18 mouse cellular contexts compared by ENCODE assay signal in genomic region chr11:7039722-7040121, GRCm38 (mm10). TPM values are rescaled to one million over a fixed set of nuclear protein-coding genes. Genes with fewer than 3 reads are reported as not detected.
A peak's percentile ranks its signal among the peaks of the same experiment; 100 is the strongest.
DNase-seq lines count a peak whose midpoint lies in the region; ATAC-seq and TF ChIP-seq lines count a peak whose summit lies in the region.
"Had no signal": no experiment of that assay in that cellular context is flagged by ENCODE, and none has a peak within 500 bp of the region (broad histone marks: within the 10 kb centered on the region; RNA-seq: fewer than 3 reads in every experiment).

No protein-coding gene starts in this region.

- no peak overlapping the region for H3K4me3 ChIP-seq in heart, embryonic 11.5 days (ENCODE audit: low read depth, low read length)
- no peak overlapping the region for H3K4me3 ChIP-seq in left cerebral cortex, adult 2 months
- H3K4me3 ChIP-seq: embryonic facial prominence, embryonic 13.5 days; forebrain, embryonic 13.5 days had no signal

- 20% methylated on average over 7 of the region's 7 CpGs for WGBS in heart, embryonic 11.5 days (ENCODE audit: insufficient replicate concordance)

- intact Hi-C loops in left cerebral cortex, postnatal 4 days (cut with DNase I), result no loop called here
- intact Hi-C loops in left cerebral cortex, adult 2 months (cut with DNase I), result no loop called here

- no peak overlapping the region for H3K9ac ChIP-seq in heart, embryonic 11.5 days (ENCODE audit: low read depth, low read length)
- H3K9ac ChIP-seq: embryonic facial prominence, embryonic 13.5 days; forebrain, embryonic 13.5 days; forebrain, postnatal 0 days had no signal

- DNase-seq in frontal cortex, postnatal 36 days (ENCODE audit: low spot score in 2 of 2), result no peak
- no peak for DNase-seq in heart, adult 18-20 months
- peak; percentile 11 for DNase-seq in left cerebral cortex, postnatal 4 days
- DNase-seq in left cerebral cortex, adult 2 months (ENCODE audit: extremely low spot score in 1 of 2, low spot score in 2 of 2), result no peak
- peak; percentile 44 for DNase-seq in right cerebral cortex, postnatal 14 days
- no peak for DNase-seq in right cerebral cortex, postnatal 36 days (ENCODE audit: low spot score in 2 of 2)
- DNase-seq: adrenal gland, postnatal 10 days; cerebellum, adult 11-12 months; cerebellum, adult 9-10 months; forebrain, postnatal 0 days; gastrocnemius, postnatal 36 days had no signal

- no peaks in the 10 kb centered on the region for H3K36me3 ChIP-seq in heart, embryonic 11.5 days (ENCODE audit: control insufficient read depth, insufficient read depth, low read length)
- H3K36me3 ChIP-seq: embryonic facial prominence, embryonic 13.5 days had no signal

- peak; percentile 82 for ATAC-seq in frontal cortex, adult (ENCODE audit: low TSS enrichment)
- ATAC-seq in heart, embryonic 11.5 days (replicated peaks; ENCODE audit: insufficient number of reproducible peaks, low FRiP score, low TSS enrichment), result no peak
- ATAC-seq: forebrain, embryonic 13.5 days; forebrain, postnatal 0 days; hindbrain, embryonic 16.5 days; inflammation-experienced regulatory T-cells, adult 6 months; intestine, postnatal 0 days had no signal

- H3K9me3 ChIP-seq in heart, embryonic 11.5 days (replicated peaks; ENCODE audit: control insufficient read depth, low read length), result no peaks in the 10 kb centered on the region
- H3K9me3 ChIP-seq: embryonic facial prominence, embryonic 13.5 days; forebrain, embryonic 13.5 days had no signal

- no peak overlapping the region for H3K27ac ChIP-seq in heart, embryonic 11.5 days (ENCODE audit: low read depth, low read length)
- H3K27ac ChIP-seq in left cerebral cortex, adult 2 months, result no peak overlapping the region
- H3K27ac ChIP-seq: embryonic facial prominence, embryonic 13.5 days; forebrain, embryonic 13.5 days had no signal

- H3K4me2 ChIP-seq in heart, embryonic 11.5 days, result peak overlapping the region; percentile 16; the same call in 1 of the 2 replicates
- H3K4me2 ChIP-seq: embryonic facial prominence, embryonic 13.5 days; forebrain, embryonic 13.5 days had no signal

- 0 out of 2 replicates have a peak, but pooled peaks cover 4% of the 10 kb centered on the region for H3K4me1 ChIP-seq in heart, embryonic 11.5 days (ENCODE audit: control insufficient read depth, insufficient read depth, low read length)
- H3K4me1 ChIP-seq: embryonic facial prominence, embryonic 13.5 days; forebrain, embryonic 13.5 days had no signal

- no peaks in the 10 kb centered on the region for H3K27me3 ChIP-seq in heart, embryonic 11.5 days (ENCODE audit: control insufficient read depth, insufficient read depth, low read length)
- H3K27me3 ChIP-seq: embryonic facial prominence, embryonic 13.5 days; forebrain, embryonic 13.5 days had no signal

- no peak for TF ChIP-seq CTCF in left cerebral cortex, adult 2 months (IDR thresholded peaks at IDR 0.05)

RNA-seq across cellular contexts. Expression of gene Adcy1, which starts 23.6 kb away (rescaled TPM):
- 1.9 and 2.5 TPM in 2 replicates for polyA plus RNA-seq in heart, embryonic 11.5 days (2014; fragmentation: Nextera tagmentation; extraction: Ambion mirVana)
- 1 to 10 TPM; 1.3 to 2.0 TPM for total RNA-seq in heart, adult 18-20 months (2021)
- 100 to 1,000 TPM; 328 to 375 TPM for total RNA-seq in left cerebral cortex, postnatal 4 days (2021)
- total RNA-seq in left cerebral cortex, adult 2 months (2021), result 100 to 1,000 TPM; 298 to 316 TPM

Comparison
In these comparisons a context has a peak if more than half of its experiments do, and no peak if none do; other contexts are left out.
1. DNase-seq: peak in left cerebral cortex, postnatal 4 days (single experiment) and right cerebral cortex, postnatal 14 days (single experiment); none in frontal cortex, postnatal 36 days (0 of 2), heart, adult 18-20 months (0 of 2), left cerebral cortex, adult 2 months (0 of 2) and right cerebral cortex, postnatal 36 days (0 of 2).
2. RNA of gene Adcy1, which starts 23.6 kb away (total RNA-seq): 328 to 375 TPM in left cerebral cortex, postnatal 4 days and 298 to 316 TPM in left cerebral cortex, adult 2 months; 1.3 to 2.0 TPM in heart, adult 18-20 months; every median in the first group is over 100 times any median in the second.